Mouse (Mus musculus) liver, adult 2 months (tissue): ENCODE results near the gene Hmcn2.

Experiments used
- CTCF ChIP-seq: fragments of 200-500 bp; IDR thresholded peaks from 2 replicates; pipeline ENCODE4 v1.5.1; 2011; ENCODE audit warnings: low read depth, low read length, control low read depth
- POLR2A ChIP-seq: fragments of 200-500 bp; IDR thresholded peaks from 2 replicates; pipeline ENCODE4 v1.6.1; 2011; ENCODE audit warnings: low read length, control low read depth; ENCODE audit not compliant: insufficient read depth; ENCODE audit errors: extremely low read depth

DNA sequence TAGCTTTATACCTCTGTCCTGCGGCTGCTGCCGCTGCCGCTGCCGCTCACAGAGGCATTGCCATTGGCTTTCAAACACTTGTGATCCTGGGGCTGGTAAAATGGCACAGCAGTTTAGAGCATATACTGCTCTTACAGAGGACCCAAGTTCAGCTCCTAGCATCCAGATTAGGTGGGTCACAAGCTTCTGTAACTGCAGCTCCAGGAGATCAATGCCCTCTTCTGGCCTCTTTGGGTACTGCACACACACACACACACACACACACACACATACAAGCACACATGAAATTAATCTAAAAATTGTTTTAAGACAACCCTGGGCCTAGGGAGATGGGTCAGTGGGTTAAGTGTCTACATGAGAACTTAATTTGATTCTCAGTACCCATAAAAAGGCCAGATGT is 58.0 kb downstream of the Hmcn2 start:
- TF ChIP-seq CTCF, result no peak
- no peak for TF ChIP-seq POLR2A
